Mouse (Mus musculus): ENCODE measurements around the gene Methig1. TPM values are rescaled to one million over a fixed set of nuclear protein-coding genes. Genes with fewer than 3 reads are reported as not detected.

The Methig1 gene
- total RNA-seq, 1 experiment: 0.54 TPM

DNA sequence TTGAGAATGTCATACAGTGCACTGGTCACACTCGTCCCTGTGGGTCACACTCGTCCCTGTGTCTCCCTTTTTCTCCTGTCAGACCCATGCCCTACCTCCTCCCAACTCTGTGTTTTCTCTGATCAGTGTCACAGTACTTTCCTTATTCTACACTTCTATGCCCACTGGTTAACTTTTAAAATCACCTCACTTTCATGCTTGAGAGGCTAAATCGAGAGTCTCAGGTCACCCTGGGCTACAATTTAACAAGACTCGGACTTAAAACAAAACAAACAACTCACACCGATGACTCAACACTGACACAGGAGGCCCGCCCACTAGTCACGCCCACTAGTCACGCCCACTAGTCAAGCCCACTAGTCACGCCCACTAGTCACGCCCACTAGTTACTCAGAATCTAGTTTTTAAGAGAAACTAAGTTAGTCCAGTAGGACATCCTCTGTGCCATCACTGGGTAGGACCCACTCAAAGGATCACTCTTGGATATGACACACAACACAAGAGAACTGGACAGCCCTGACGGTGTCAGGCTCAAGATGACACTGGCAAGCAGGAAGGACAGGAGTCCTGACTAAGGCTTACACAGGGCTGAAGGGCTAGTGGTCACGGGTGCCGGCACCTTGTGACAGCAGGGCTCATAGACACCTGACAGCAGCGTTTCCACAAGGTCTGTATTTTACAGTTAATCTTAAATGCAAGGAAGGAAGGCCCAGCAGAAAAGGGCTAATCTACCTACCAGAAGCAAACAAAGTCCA is 58.1 kb downstream of the Methig1 start:
- in situ Hi-C loops (cut with MboI; ENCODE audit: low sequenced_read_pairs in 2 of 2, unreplicated experiment in 2 of 2): no loop called here
- DNase-seq (ENCODE audit: low read depth, low spot score): no peak
- Histone ChIP-seq H3K36me3 (ENCODE audit: control insufficient read depth, insufficient read depth, low read length, poor library complexity, severe bottlenecking) (peaks cover 17% of the 10 kb centered on the region), H3K4me1 (ENCODE audit: control insufficient read depth in 2 of 2, insufficient read depth in 2 of 2, low read length in 2 of 2, poor library complexity in 1 of 2) (peaks cover 3 to 6% of the 10 kb centered on the region in 2 experiments; a peak in 1 of 4 replicates), H3K9ac (ENCODE audit: insufficient read depth, low read depth, low read length, poor library complexity, severe bottlenecking) (no peak overlapping the region), H3K27ac (ENCODE audit: insufficient read depth, low read depth, low read length, poor library complexity, severe bottlenecking) (no peak overlapping the region), H3K9me3 (ENCODE audit: control insufficient read depth, insufficient read depth, low read depth, low read length) (no peaks in the 10 kb centered on the region), H3K4me3 (ENCODE audit: insufficient read depth in 1 of 2, low read depth in 1 of 2, low read length in 2 of 2, poor library complexity in 1 of 2, severe bottlenecking in 1 of 2) (no peak overlapping the region)
- no peak for TF ChIP-seq MAFK (IDR thresholded peaks at IDR 0.05; ENCODE audit: insufficient read depth, low read depth, low read length)
- TF ChIP-seq HCFC1 (IDR thresholded peaks at IDR 0.05; ENCODE audit: borderline replicate concordance, insufficient read depth, low read length): no peak
- TF ChIP-seq CHD2 (IDR thresholded peaks at IDR 0.05; ENCODE audit: low read depth, low read length): no peak
- no peak for TF ChIP-seq ZC3H11A (IDR thresholded peaks at IDR 0.05; ENCODE audit: borderline replicate concordance, low read depth, low read length)
- no peak for TF ChIP-seq ZNF384 (IDR thresholded peaks at IDR 0.05; ENCODE audit: low read depth, low read length)

DNA sequence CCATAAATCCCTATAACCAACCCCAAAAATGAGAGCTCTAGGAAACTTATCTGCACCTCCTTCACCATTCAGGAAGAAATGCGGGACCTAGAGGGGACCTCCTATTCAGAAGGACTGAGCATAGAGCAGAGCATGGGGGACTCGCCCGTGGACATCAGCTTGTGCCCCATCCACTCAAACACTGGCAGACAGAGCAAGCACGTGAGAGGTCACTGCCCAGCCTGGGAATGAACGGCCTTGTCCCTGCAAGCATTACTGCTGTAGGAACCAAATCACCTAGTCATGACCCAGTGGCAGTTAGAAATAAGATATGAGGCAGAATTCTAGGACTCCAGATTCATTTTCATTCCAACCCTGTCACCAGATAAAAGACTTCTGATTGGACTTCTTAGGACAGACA is 58.8 kb downstream of the Methig1 start:
- Histone ChIP-seq H3K36me3 (ENCODE audit: control insufficient read depth, insufficient read depth, low read length, poor library complexity, severe bottlenecking) (peaks cover 17% of the 10 kb centered on the region), H3K27ac (ENCODE audit: insufficient read depth, low read depth, low read length, poor library complexity, severe bottlenecking) (no peak overlapping the region)
- in situ Hi-C loops (cut with MboI; ENCODE audit: low sequenced_read_pairs in 2 of 2, unreplicated experiment in 2 of 2): no loop called here

DNA sequence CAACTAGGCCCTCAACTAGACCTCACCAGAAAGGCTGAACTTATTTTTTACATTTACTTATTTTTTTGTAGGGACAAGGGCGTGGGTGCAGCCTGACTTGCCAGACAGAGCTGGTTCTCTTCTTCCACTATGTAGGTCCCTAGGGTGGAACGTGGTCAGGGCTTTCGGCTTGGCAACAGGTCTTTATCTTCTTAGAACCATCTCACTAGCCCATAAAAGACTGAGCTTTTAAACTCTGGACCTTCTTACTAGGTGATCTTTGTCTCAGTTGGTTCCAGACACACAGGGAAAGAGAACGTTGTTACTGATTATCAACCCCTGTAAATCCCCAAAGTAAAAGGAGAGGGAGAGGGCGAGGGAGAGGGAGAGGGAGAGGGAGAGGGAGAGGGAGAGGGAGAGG is 60.4 kb downstream of the Methig1 start:
- Histone ChIP-seq H3K4me3 (ENCODE audit: insufficient read depth in 1 of 2, low read depth in 1 of 2, low read length in 2 of 2, poor library complexity in 1 of 2, severe bottlenecking in 1 of 2) (no peak overlapping the region), H3K9me3 (ENCODE audit: control insufficient read depth, insufficient read depth, low read depth, low read length) (no peaks in the 10 kb centered on the region), H3K4me1 (ENCODE audit: control insufficient read depth in 2 of 2, insufficient read depth in 2 of 2, low read length in 2 of 2, poor library complexity in 1 of 2) (peaks cover 3 to 6% of the 10 kb centered on the region in 2 experiments; a peak in 1 of 4 replicates), H3K9ac (ENCODE audit: insufficient read depth, low read depth, low read length, poor library complexity, severe bottlenecking) (no peak overlapping the region), H3K27ac (ENCODE audit: insufficient read depth, low read depth, low read length, poor library complexity, severe bottlenecking) (no peak overlapping the region), H3K36me3 (ENCODE audit: control insufficient read depth, insufficient read depth, low read length, poor library complexity, severe bottlenecking) (peaks cover 12% of the 10 kb centered on the region)
- DNase-seq (ENCODE audit: low read depth, low spot score): no peak
- in situ Hi-C loops (cut with MboI; ENCODE audit: low sequenced_read_pairs in 2 of 2, unreplicated experiment in 2 of 2): no loop called here
- no peak for TF ChIP-seq CHD2 (IDR thresholded peaks at IDR 0.05; ENCODE audit: low read depth, low read length)
- no peak for TF ChIP-seq ZC3H11A (IDR thresholded peaks at IDR 0.05; ENCODE audit: borderline replicate concordance, low read depth, low read length)
- TF ChIP-seq MAFK (IDR thresholded peaks at IDR 0.05; ENCODE audit: insufficient read depth, low read depth, low read length): no peak
- no peak for TF ChIP-seq HCFC1 (IDR thresholded peaks at IDR 0.05; ENCODE audit: borderline replicate concordance, insufficient read depth, low read length)
- no peak for TF ChIP-seq ZNF384 (IDR thresholded peaks at IDR 0.05; ENCODE audit: low read depth, low read length)

More for the DNA sequence above, 58.8 kb downstream of the Methig1 start:
- no peak for DNase-seq (ENCODE audit: low read depth, low spot score)
- Histone ChIP-seq H3K9ac (ENCODE audit: insufficient read depth, low read depth, low read length, poor library complexity, severe bottlenecking) (no peak overlapping the region), H3K9me3 (ENCODE audit: control insufficient read depth, insufficient read depth, low read depth, low read length) (no peaks in the 10 kb centered on the region), H3K4me1 (ENCODE audit: control insufficient read depth in 2 of 2, insufficient read depth in 2 of 2, low read length in 2 of 2, poor library complexity in 1 of 2) (peaks cover 3 to 6% of the 10 kb centered on the region in 2 experiments; a peak in 1 of 4 replicates), H3K4me3 (ENCODE audit: insufficient read depth in 1 of 2, low read depth in 1 of 2, low read length in 2 of 2, poor library complexity in 1 of 2, severe bottlenecking in 1 of 2) (no peak overlapping the region)
- TF ChIP-seq MAFK (IDR thresholded peaks at IDR 0.05; ENCODE audit: insufficient read depth, low read depth, low read length) (no peak), CHD2 (IDR thresholded peaks at IDR 0.05; ENCODE audit: low read depth, low read length) (no peak), ZNF384 (IDR thresholded peaks at IDR 0.05; ENCODE audit: low read depth, low read length) (no peak), HCFC1 (IDR thresholded peaks at IDR 0.05; ENCODE audit: borderline replicate concordance, insufficient read depth, low read length) (no peak), ZC3H11A (IDR thresholded peaks at IDR 0.05; ENCODE audit: borderline replicate concordance, low read depth, low read length) (no peak)

DNA sequence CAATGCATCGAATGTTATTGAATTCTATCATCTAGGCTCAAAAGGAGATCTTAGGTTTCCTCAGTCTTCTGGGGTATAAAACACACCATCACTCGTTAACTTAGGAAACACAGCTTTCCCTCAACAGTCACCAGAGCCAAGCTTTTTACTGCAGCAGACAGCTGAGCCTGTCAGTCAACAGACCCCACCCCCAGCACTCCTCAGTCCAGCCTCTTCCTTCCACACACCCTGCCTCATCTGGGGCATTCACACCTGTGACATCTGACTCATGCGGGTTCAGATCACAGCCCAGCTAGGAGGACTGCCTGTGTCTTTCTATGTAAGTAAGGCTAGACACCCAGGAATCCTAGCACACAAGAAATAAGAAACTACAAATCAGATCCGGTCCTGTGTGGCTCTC is 61.1 kb downstream of the Methig1 start:
- DNase-seq (ENCODE audit: low read depth, low spot score): no peak
- Histone ChIP-seq H3K9ac (ENCODE audit: insufficient read depth, low read depth, low read length, poor library complexity, severe bottlenecking) (no peak overlapping the region), H3K36me3 (ENCODE audit: control insufficient read depth, insufficient read depth, low read length, poor library complexity, severe bottlenecking) (peaks cover 10% of the 10 kb centered on the region), H3K27ac (ENCODE audit: insufficient read depth, low read depth, low read length, poor library complexity, severe bottlenecking) (no peak overlapping the region), H3K4me1 (ENCODE audit: control insufficient read depth in 2 of 2, insufficient read depth in 2 of 2, low read length in 2 of 2, poor library complexity in 1 of 2) (peaks cover 3 to 6% of the 10 kb centered on the region in 2 experiments; a peak in 1 of 4 replicates), H3K4me3 (ENCODE audit: insufficient read depth in 1 of 2, low read depth in 1 of 2, low read length in 2 of 2, poor library complexity in 1 of 2, severe bottlenecking in 1 of 2) (no peak overlapping the region), H3K9me3 (ENCODE audit: control insufficient read depth, insufficient read depth, low read depth, low read length) (no peaks in the 10 kb centered on the region)
- no peak for TF ChIP-seq ZNF384 (IDR thresholded peaks at IDR 0.05; ENCODE audit: low read depth, low read length)
- TF ChIP-seq MAFK (IDR thresholded peaks at IDR 0.05; ENCODE audit: insufficient read depth, low read depth, low read length): no peak
- no peak for TF ChIP-seq HCFC1 (IDR thresholded peaks at IDR 0.05; ENCODE audit: borderline replicate concordance, insufficient read depth, low read length)
- no peak for TF ChIP-seq ZC3H11A (IDR thresholded peaks at IDR 0.05; ENCODE audit: borderline replicate concordance, low read depth, low read length)
- no peak for TF ChIP-seq CHD2 (IDR thresholded peaks at IDR 0.05; ENCODE audit: low read depth, low read length)
- in situ Hi-C loops (cut with MboI; ENCODE audit: low sequenced_read_pairs in 2 of 2, unreplicated experiment in 2 of 2): no loop called here

Data from ES-E14 (cell line).